Comparison of ENCODE assay signal across 8 mouse cellular contexts in genomic region chr6:117249230-117249921, GRCm38 (mm10).
DNase-seq lines count a peak whose midpoint lies in the region; ATAC-seq lines count a peak whose summit lies in the region.
"Had no signal": no experiment of that assay in that cellular context is flagged by ENCODE, and none has a peak within 500 bp of the region (broad histone marks: within the 10 kb centered on the region; RNA-seq: fewer than 3 reads in every experiment).

No protein-coding gene starts in this region.

- no peak overlapping the region for H3K9ac ChIP-seq in midbrain, embryonic 16.5 days (ENCODE audit: low read depth, low read length)
- H3K9ac ChIP-seq: embryonic facial prominence, embryonic 15.5 days had no signal

- no peak overlapping the region for H3K27ac ChIP-seq in midbrain, embryonic 10.5 days (replicated peaks)
- no peak overlapping the region for H3K27ac ChIP-seq in midbrain, embryonic 16.5 days (ENCODE audit: low read length)
- H3K27ac ChIP-seq: embryonic facial prominence, embryonic 15.5 days had no signal

- H3K4me2 ChIP-seq in midbrain, embryonic 16.5 days (ENCODE audit: low read length) = no peak overlapping the region
- H3K4me2 ChIP-seq: embryonic facial prominence, embryonic 15.5 days had no signal

- H3K27me3 ChIP-seq in midbrain, embryonic 10.5 days (ENCODE audit: low read depth, poor library complexity, severe bottlenecking) = no peaks in the 10 kb centered on the region
- no peaks in the 10 kb centered on the region for H3K27me3 ChIP-seq in midbrain, embryonic 16.5 days (ENCODE audit: control insufficient read depth, insufficient read depth, low read depth, low read length)

- peak; percentile 37 for DNase-seq in midbrain, embryonic 10.5 days (ENCODE audit: low spot score)
- DNase-seq in R1 (ENCODE audit: low read depth, low spot score) = peak; percentile 48
- peak; percentile 73 to 74 for DNase-seq in kidney, postnatal 4 days
- DNase-seq in thymus, postnatal 4 days = peak; percentile 59
- no peak for DNase-seq in cerebellum, adult 8-10 months

- no peak for ATAC-seq in midbrain, embryonic 16.5 days
- peak; percentile 67; the same call in 1 of the 2 replicates for ATAC-seq in common myeloid progenitor, adult 5-6 weeks (replicated peaks; ENCODE audit: low read depth, poor library complexity, severe bottlenecking)

- 83% methylated on average over 18 of the region's 18 CpGs for WGBS in midbrain, embryonic 10.5 days
- 85% methylated on average over 18 of the region's 18 CpGs for WGBS in midbrain, embryonic 16.5 days

- no peak overlapping the region for H3K4me3 ChIP-seq in midbrain, embryonic 10.5 days
- no peak overlapping the region for H3K4me3 ChIP-seq in midbrain, embryonic 16.5 days (ENCODE audit: low read depth, low read length)
- H3K4me3 ChIP-seq: embryonic facial prominence, embryonic 15.5 days had no signal

- H3K9me3 ChIP-seq in midbrain, embryonic 10.5 days (replicated peaks) = no peaks in the 10 kb centered on the region
- H3K9me3 ChIP-seq in midbrain, embryonic 16.5 days (replicated peaks; ENCODE audit: control insufficient read depth, low read length, poor library complexity, severe bottlenecking) = no peaks in the 10 kb centered on the region
- H3K9me3 ChIP-seq: embryonic facial prominence, embryonic 15.5 days had no signal

- H3K4me1 ChIP-seq in midbrain, embryonic 10.5 days = peaks cover 21% of the 10 kb centered on the region
- peaks cover 3% of the 10 kb centered on the region; the same call in 1 of the 2 replicates for H3K4me1 ChIP-seq in midbrain, embryonic 16.5 days (ENCODE audit: control insufficient read depth, insufficient read depth, low read length)

- H3K36me3 ChIP-seq in midbrain, embryonic 10.5 days = no peaks in the 10 kb centered on the region
- H3K36me3 ChIP-seq in midbrain, embryonic 16.5 days (ENCODE audit: control insufficient read depth, insufficient read depth, low read length) = no peaks in the 10 kb centered on the region
- H3K36me3 ChIP-seq: embryonic facial prominence, embryonic 15.5 days had no signal
